14 mouse cellular contexts compared by ENCODE assay signal in the genomic region with DNA sequence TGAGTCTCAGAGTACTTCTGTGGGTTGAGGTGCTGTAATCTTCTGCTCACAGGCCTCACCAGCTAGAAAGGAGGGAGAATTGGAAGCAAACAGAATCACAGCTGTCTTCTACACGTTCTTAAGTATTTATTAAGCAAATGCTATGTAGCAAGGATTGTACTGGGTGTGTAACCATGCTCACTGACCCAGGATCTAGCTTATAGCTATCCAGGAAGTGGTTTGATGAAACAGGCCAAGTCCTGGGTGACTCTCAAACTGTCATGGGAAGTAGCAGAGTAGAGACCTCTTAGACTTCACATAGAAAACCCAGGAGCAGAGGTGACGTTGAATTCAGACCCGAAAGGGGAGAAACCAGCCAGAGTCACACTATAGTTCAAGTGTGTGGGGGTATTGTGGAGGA. TPM values are rescaled to one million over a fixed set of nuclear protein-coding genes. Genes with fewer than 3 reads are reported as not detected.
"Had no signal": no experiment of that assay in that cellular context is flagged by ENCODE, and none has a peak within 500 bp of the region (broad histone marks: within the 10 kb centered on the region; RNA-seq: fewer than 3 reads in every experiment).

No protein-coding gene starts in this region.

- ATAC-seq: midbrain, embryonic 16.5 days had no signal

- DNase-seq: lung, adult 18-20 months; lung, embryonic 14.5 days; lung, postnatal 10 days; lung, postnatal 4 days; midbrain, embryonic 14.5 days; retina, postnatal 1 day; right cerebral cortex, adult 18-20 months; right cerebral cortex, postnatal 25 days; spleen, adult 18-20 months; thymus, adult 18-20 months; thymus, postnatal 14 days; thymus, postnatal 4 days had no signal

RNA-seq across cellular contexts. Expression of gene Clec3a, which starts 6.5 kb away (rescaled TPM):
- total RNA-seq: megakaryocyte-erythroid progenitor cell, adult 5-6 weeks had no signal
